In the genomic region with DNA sequence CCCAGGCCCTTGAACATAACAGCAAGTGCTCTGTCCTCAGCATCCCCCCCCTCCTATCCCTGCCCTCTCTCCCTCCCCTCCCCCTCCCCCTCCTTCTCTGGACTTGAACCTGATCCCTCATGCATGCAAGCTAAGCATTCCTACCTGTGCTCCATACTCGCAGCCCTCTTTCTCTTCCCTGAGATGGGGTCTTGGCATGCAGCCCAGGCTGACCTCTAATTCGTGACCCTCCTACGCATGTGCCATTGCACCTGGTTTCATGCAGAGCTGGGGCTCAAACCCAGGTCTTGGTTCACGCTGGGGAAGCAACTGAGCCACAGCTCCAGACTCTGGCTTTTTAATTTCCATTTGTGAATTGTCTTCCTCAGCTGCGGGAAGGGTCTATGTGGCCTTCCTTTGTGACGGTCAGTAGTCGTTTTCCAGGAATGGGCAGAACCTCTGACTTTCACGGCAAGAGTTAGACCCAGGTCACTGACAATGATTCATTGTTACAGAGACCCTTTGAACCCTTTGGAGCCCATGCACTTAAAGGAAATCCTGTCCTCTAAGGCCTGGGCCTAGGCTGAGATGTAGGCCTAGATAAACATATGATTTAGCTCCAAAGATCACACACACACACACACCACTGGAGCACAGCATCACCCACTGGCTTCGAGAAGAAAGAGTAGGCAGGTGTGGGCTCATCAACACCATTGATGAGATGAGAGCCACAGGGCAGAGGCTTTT, we compare ENCODE assay signal across 17 mouse cellular contexts. TPM values are rescaled to one million over a fixed set of nuclear protein-coding genes. Genes with fewer than 3 reads are reported as not detected.
"Had no signal": no experiment of that assay in that cellular context is flagged by ENCODE, and none has a peak within 500 bp of the region (broad histone marks: within the 10 kb centered on the region; RNA-seq: fewer than 3 reads in every experiment).

No protein-coding gene starts in this region.

- H3K4me3 ChIP-seq: limb, embryonic 12.5 days; liver, embryonic 13.5 days; lung, embryonic 15.5 days; neural tube, embryonic 12.5 days had no signal

- H3K36me3 ChIP-seq: limb, embryonic 12.5 days; liver, embryonic 13.5 days; lung, embryonic 15.5 days; neural tube, embryonic 12.5 days had no signal

- H3K27ac ChIP-seq: kidney, postnatal 0 days; limb, embryonic 12.5 days; liver, embryonic 13.5 days; lung, embryonic 15.5 days; neural tube, embryonic 12.5 days had no signal

- DNase-seq: layer of hippocampus, adult 9-11 months; liver; liver, embryonic 13.5 days; liver, postnatal 0 days; lung, postnatal 36 days; midbrain, embryonic 14.5 days; spleen, adult 18-20 months; thymus, postnatal 36 days had no signal

- H3K4me1 ChIP-seq: limb, embryonic 12.5 days; liver, embryonic 13.5 days; lung, embryonic 15.5 days; neural tube, embryonic 12.5 days had no signal

- H3K27me3 ChIP-seq: limb, embryonic 12.5 days; lung, embryonic 15.5 days; neural tube, embryonic 12.5 days had no signal

RNA-seq across cellular contexts. Expression of a gene that starts 12.1 kb away (rescaled TPM):
- total RNA-seq: megakaryocyte progenitor cell, adult 5-6 weeks; monocyte, adult 5-6 weeks; neutrophil, adult 5-6 weeks had no signal

RNA-seq across cellular contexts. Expression of a gene that starts 19.3 kb away (rescaled TPM):
- total RNA-seq: left cerebral cortex, postnatal 36 days; megakaryocyte progenitor cell, adult 5-6 weeks; monocyte, adult 5-6 weeks; neutrophil, adult 5-6 weeks had no signal
- polyA plus RNA-seq: kidney, postnatal 0 days; limb, embryonic 12.5 days; liver, embryonic 13.5 days; liver, postnatal 0 days; lung, embryonic 15.5 days; midbrain, embryonic 14.5 days; neural tube, embryonic 12.5 days; stomach, embryonic 14.5 days had no signal

RNA-seq across cellular contexts. Expression of a gene that starts 22.6 kb away (rescaled TPM):
- total RNA-seq: megakaryocyte progenitor cell, adult 5-6 weeks had no signal
